Mouse (Mus musculus) CD4-positive, CD25-positive, alpha-beta regulatory T cell, adult 2 months (primary cell): ENCODE measurements at regions not wholly inside any gene's neighbourhood (a gene's known extent, or its start where the extent isn't known, plus 50 kb on each side); places are given as distances from the start of the nearest gene placed in this dataset.
A peak's percentile ranks its signal among the peaks of the same experiment; 100 is the strongest.

Source experiments
- DNase-seq: peaks from one replicate; pipeline ENCODE4 v3.0.0-alpha.2; 2012; ENCODE audit warnings: low read depth, low spot score

GRCm38 (mm10) chr15:53399663-53400553 lies 484.8 kb upstream of the Gm7489 start:
- peak; percentile 4 for DNase-seq

GRCm38 (mm10) chr15:53400554-53400846 lies 484.2 kb upstream of the Gm7489 start:
- DNase-seq: no peak
